Mouse (Mus musculus) T-helper 17 cell (primary cell): Measurements from ENCODE around the gene Gapvd1.
"Not testable (repeated sequence)": the region's sequence is repeated elsewhere in the genome, so short reads cannot be mapped to it uniquely, and the experiment has no call there.

Experiments
- in situ Hi-C, 2 experiments: fragments of 300-600 bp; cut with MboI, MseI; formaldehyde crosslinking; loops; 1 replicate in 1 of 2; 2 replicates in 1 of 2; pipeline ENCODE4 v1.15.1; 2025; ENCODE audit warnings: high pct_unique_total_duplicates in 2 of 2

The Gapvd1 gene

DNA sequence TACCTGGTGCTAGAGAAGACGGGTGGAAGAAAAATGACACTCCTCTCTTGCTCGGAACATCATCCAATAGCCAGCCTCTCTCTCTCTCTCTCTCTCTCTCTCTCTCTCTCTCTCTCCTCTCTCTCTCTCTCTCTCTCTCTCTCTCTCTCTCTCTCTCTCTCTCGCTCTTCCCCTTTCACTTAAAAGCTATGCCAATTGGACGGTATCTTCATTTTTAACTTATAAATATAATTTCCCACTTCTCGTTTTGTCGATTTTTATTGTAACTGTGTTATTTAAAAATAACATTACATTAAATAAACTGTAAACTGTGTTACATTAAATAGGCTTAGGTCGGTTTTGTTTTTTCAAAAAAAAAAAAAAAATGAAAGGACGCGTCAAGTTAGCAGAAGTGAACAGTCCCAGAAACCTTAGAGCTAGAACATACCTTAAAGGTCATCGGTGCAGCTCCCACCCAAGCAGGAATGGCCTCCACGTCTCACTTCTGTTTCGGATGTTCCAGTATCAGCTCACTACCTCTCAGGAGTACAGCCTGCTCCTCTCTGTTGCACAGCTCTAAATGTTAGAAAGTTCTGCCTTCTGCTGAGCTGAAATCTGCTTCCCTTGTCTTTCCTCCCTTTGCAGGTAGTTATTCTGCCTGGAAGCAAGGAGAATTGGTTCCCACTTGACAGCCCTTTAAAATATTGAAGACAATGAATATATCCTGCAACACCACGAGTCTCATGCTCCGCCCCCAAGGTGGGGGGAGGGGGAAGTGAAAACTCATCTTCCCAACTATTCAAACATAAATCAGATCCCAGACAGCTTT, at the start of gene Gapvd1:
Gapvd1 (minus strand) TSS at position 682 of the 808 bp plus-strand sequence.
- in situ Hi-C loops, result no loop called here

DNA sequence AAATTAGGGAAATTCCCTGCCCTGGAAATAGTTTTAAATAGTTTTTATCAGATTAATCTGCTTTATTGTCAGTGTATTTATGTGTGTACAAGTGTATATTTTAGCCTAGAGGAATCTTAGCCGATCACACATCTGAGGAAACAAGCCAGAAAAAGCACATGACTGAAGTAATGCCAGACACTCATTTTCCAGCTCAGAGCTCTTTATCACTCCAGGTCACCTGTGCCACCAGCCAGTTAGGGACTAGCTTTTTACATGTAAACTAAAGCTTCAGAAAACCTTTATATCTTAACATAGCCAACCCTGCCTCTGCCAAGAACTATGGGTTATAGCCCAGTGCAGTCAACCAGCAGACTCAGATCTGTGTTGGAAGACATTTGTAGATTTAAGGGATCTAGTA, 49.8 kb upstream of the Gapvd1 start:
- in situ Hi-C loops, result no loop called here

DNA sequence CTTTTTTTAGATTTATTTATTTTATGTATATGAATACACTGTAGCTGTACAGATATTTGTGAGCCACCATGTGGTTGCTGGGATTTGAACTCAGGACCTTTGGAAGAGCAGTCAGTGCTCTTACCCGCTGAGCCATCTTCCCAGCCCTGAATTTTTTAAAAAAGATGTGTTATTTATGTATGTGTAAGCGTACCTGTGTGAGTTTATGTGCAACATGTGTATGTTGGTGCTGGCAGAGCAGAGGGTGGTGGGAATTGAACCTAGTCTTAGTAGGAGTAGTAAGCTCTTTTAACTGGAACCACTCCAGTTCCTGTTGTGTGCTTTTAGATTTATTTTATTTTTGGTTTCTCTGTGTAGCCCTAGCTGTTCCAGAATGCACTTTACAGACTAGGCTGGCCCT, 49.1 kb upstream of the Gapvd1 start:
- in situ Hi-C loops, result no loop called here

DNA sequence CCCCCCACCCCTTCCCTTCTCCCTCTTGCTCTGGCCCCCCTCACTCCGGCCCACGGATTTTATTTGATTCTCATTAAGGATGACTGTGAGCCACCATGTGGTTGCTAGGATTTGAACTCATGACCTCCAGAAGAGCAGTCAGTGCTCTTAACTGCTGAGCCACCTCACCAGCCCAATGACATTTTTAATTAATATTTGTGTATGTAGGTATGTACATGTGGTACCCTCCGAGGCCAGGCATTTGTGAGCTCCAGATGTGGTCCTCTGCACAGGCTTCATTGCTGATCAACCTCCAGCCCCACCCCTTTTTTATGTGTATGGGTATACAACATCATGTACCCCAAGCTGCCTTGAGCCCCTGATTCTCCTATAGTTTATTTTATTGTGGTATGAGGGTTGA, 48.7 kb upstream of the Gapvd1 start:
- in situ Hi-C loops, result no loop called here

DNA sequence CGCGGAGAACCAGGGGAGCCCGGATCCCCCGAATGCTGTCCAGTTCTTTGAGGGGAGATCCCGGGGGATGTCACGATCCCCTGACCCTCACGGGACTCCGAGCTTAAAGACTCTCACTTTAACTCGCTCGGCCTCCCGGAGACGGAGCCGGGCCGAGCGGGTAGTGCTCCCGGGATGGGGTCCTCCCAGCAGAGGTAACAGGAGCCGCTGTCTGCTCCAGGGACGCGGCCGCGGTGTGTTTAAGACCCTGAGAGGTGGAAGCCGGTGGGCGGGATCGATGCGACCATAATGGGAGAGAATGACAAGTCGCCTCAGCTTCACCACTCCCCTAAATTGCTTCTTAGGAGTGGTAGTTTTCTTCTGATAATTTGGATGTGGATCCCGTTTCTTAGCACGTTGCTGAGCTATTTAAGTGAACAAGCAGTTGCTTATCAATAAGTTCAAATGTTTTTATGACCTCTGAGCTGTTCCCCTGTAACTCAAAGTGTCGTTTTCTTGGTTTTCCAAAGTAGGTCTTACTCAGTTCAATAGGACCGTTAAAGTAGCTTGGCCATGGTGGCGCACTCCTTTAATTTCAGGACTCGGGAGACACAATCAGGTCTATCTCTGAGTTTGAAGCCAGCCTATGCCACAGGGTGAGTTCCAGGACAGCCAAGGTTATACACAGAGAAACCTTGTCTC, 47.7 kb upstream of the Gapvd1 start:
- in situ Hi-C loops, result not testable (repeated sequence)

DNA sequence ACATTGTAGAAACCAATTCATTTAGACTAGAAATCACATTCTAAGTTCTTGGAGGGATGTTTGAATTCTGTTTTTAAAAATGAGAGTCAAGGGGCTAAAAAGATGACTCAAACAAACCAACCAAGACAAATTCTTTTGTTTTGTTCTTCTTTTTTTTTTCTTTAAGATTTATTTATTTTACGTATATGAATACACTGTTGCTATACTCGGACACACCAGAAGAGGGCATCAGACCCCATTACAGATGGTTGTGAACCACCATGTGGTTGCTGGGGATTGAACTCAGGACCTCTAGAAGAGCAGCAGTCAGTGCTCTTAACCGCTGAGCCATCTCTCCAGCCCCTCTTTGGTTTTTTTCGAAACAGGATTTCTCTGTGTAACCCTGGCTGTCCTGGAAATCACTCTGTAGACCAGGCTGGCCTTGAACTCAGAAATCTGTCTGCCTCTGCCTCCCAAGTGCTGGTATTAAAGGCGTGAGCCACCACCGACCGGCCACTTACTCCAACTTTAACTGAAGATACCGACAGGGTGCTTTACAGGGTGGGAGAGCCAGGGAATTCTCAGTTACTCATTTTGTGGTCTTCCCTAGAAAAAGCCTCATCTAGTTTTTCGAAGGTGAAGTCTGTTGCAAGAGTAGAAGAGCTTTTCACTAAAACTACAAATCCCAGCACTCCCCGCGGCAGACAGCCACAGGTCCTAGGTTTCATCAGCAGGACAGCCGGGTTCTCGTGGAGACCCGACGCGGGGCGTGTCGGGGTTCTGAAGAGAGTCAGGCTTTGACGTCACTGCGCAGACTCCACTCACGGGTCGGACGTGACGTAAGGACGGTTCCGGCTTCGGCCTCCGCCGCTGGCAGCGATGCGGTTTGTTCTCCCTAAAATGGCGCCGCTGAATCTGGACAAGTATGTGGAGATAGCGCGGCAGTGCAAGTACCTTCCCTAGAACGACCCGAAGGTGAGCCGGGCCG, 46.8 kb upstream of the Gapvd1 start:
- in situ Hi-C loops, result no loop called here

DNA sequence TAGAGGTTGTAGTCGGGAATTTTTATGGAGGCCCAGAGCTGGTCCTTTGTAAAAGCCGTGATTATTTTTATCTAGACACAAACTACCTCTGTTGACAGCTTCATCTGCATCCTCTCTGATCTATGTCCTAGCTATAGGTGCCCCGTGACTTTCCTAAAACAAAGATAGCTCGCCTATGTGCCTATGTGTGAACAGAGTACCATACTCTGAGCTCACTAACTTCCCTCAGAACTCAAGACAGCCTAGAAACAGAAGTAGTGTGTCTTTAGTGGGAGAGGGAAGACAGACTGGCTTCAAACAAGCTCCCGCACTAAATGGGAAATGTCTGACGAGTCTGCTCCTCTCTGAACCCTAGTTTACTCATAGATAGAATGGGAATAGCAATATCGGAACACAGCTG, 45.3 kb upstream of the Gapvd1 start:
- in situ Hi-C loops, result no loop called here

DNA sequence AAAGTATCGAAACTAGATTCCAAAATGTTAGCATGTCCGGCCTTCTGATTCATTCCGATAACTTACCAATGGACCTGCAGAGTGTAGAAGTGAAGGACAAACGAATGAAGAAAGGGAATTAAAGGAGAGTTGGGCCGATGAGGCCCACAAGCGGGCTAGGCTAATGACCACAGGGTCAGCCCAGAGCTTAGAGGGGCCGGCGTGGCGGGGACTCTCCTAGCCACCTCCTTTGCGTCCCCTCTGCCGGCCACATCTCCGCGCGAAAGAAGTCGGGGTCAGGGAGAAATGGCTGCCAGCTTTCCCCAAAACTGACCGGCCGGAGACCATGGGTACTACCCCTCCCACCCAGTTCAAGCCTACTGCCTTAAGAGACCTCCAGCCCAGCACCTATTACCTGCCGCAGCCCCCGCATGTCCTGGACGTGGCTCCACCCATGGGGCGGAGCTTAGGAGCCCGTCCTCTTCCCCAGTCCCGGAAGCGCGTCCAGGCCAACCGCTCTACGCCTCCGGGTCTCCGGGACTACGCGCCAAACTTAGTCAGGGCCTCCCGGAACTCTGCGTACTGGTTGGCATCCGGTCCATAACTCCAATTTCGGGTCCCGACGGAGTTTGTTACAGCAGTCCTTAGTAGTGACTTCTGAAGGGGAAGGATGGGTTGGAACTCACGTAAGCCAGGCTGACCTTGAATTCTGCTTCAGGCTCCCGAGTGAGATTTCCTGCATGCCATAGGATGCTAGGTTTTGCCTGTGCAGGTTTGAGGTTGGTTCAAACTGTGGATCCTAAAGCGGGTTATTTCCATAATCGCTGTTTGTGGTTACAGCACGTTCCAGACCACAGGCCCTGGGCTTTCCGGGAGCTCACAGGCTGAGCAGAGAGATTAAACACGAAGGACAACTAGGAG, 44.6 kb upstream of the Gapvd1 start, which contains the start of gene Rabepk:
Rabepk (minus strand) TSS at position 556 of the 900 bp plus-strand sequence.
- in situ Hi-C loops, result no loop called here

DNA sequence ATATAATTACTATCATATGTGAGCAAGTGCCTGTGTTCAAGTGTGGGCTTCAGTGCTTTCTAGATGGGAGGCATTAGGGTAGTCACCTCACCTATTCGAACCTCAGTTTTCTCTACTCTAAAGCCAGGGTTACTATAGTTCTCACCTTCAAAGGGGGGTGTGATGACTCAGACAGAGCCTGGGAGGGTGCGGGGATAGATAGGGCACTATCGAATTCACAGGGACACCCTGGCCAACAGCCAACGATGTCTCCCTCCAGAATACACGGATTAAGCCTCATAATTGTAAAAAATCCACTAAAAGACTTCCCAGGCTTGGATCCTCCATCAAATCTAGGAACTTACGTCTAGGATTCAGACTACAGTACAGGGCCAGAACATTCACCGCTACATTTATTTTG, 40.4 kb upstream of the Gapvd1 start:
- in situ Hi-C loops, result no loop called here

DNA sequence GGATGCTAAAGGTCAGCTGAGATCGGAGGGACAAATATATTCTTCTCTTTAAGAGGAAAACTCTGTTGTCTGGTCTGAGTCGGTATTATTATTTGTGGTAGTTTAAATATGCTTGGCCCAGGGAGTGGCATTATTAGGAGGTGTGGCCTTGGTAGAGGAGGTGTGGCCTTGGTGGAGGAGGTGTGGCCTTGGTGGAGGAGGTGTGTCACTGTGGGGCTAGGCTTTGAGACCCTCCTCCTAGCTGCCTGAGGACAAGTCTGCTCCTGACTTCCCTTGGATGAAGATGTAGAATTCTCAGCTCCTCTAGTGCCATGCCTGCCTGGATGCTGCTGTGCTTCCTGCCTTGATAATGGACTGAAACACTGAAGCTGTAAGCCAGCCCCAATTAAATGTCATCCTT, 39.5 kb upstream of the Gapvd1 start:
- in situ Hi-C loops, result no loop called here

DNA sequence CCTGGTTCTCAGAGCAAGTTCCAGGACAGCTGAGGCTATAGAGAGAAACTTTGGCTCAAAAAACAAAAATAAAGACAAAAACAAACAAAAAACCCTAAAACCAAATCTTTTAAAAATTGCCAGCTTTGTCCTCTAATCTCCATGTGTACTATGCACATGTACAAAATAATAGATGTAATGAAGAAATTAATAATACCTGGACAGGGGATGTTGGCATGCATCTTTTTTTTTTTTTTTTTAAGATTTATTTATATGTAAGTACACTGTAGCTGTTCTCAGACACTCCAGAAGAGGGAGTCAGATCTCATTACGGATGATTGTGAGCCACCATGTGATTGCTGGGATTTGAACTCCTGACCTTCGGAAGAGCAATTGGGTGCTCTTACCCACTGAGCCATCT, 37.5 kb upstream of the Gapvd1 start:
- in situ Hi-C loops, result not testable (repeated sequence)

DNA sequence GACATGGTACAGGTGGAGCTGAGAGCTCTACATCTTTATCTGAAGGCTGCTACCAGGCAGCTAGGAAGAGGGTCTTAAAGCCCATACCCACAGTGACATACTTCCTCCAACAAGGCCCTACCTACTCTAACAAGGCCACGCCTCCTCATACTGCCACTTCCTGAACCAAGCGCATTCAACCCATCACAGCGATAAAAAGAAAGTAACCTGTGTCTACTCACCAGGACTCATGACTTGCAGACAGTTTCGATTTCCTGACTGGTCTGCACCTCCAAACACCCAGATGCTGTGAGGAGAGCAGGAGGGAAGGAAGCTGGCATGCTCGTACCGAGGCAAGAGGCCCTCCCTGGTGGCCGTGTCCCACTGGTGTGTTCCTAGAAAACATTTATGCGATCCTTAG, 35.2 kb upstream of the Gapvd1 start:
- in situ Hi-C loops, result no loop called here

DNA sequence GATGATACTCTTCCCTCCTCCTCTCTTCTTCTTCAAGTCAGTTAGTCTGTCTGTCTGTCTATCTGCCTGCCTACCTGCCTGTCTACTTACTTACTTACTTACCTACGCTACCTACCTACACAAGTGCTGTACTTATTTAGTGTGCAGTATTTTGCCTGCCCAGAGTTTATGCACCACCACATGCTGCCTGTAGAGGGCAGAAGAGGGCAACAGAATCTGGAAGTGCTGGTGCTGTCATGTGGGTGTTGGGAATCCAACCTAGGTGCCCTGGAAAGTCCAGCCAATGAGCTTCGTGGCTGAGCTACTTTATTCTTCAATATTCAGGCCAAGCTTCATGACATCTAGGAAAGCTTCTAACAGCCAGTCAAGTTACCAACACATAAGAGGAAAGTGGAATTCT, 29.1 kb upstream of the Gapvd1 start:
- in situ Hi-C loops, result no loop called here

DNA sequence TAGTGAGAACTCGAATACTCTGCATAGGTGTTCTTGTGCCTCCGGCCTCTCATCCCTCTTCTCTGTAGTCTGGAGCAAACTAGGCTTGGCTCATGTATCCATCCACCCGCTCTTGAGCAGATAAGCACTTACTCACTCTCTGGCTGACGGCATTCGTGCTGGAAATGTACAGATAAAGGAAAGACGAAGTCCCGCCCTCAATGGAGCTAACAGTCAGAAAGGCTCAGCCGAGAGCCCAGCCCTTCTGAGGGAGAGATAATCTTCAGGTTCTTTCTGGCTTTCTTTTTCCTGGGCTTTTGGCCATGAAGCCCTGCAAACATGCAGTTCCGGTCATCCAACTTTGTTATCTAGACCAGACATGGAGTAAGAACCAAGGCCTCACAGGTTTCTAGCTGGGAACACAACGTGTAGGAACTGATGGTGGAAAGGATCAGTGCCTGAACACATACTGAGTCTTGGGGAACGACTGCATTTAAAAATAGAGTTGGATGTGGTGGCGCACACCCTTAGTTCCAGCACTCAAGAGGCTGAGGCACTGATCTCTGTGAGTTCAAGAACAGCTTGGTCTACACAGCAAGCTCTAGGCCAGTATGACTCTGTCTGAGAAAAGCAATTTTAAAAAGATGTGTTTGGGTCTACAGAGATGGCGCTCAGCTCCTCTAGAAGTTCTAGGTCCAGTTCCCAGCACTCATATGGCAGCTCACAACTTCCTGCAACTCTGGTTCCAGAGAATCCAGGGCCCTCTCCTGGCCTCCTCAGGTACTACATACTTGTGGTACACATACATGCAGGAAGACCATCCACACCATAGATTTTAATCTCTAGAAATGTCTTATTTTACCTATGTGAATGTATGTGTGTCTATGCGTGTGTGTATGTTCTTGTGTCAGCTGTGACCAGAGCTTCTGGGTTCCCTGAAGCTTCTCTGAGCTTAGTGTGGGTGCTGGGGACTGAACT, 28.3 kb upstream of the Gapvd1 start:
- in situ Hi-C loops, result no loop called here

DNA sequence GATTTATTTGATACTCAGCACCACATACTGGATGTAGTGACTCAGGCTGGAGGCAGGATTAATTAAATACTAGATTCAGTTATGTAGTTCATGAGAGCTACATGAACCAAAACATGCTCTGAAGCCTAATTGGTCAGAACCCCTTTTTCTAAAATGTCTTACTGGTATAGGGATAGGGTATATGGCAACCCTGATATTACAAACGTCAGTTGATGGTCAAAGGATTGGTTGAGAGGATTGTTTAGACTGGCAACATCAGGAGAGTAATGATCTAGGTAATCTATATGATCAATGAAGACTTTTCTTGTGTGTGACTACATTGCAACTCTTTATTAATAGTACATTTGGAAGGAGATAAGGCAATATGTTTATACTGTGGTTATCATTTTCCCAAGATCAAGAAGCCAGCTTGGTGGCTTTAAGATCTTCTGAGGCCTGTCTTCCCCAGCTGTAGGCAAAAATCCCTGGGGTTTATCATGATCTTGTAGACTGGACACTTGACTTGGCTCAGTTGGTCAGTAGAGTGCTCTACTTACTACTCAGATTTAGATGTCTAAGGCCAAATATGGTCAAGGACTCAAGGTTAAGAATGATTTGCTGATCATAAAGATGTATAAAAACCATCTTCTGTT, 22.3 kb upstream of the Gapvd1 start:
- in situ Hi-C loops, result loop anchor here in 1 of 2 experiments (10.0 kb wide), 1 partner anchor 1813 kb away; the partner anchor contains the start of genes Lrsam1 and Rpl12

DNA sequence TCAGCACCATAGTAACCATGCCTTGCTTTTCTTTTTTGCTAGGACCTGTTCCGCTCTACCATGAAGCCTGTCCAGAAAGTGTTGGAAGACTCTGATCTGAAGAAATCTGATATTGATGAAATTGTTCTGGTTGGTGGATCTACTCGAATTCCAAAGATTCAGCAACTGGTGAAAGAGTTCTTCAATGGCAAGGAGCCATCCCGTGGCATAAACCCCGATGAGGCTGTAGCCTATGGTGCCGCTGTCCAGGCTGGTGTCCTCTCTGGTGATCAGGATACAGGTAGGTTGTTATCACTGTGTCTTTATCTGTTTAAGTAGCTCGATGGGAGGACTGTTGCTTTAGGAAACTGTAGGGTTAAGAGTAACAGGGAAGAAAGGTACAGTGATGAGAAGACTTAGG, 19.5 kb upstream of the Gapvd1 start:
- in situ Hi-C loops, result loop anchor here in 1 of 2 experiments (10.0 kb wide), 1 partner anchor 1810 kb away; the partner anchor contains the start of genes Lrsam1 and Rpl12

DNA sequence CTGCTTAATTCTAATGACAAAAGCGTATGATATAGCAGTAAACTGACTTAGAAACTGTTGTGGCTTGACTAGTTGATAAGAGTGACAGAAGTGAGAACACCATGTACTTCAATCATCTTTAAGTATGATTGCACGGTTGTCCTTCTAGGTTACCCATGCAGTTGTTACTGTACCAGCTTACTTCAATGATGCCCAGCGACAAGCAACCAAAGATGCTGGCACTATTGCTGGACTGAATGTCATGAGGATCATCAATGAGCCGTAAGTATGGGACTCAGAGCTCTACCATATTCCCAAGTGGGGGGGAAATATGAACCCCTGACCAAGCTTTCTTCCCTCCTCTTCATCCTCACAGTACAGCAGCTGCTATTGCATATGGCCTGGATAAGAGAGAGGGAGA, 18.6 kb upstream of the Gapvd1 start:
- in situ Hi-C loops, result loop anchor here in 1 of 2 experiments (10.0 kb wide), 1 partner anchor 1809 kb away; the partner anchor contains the start of genes Lrsam1 and Rpl12
